Mouse (Mus musculus) liver, adult (tissue): Measurements from ENCODE around the gene Gnpat.

Source experiments
- GATA4 ChIP-seq: IDR thresholded peaks from 2 replicates; pipeline ENCODE4 v1.6.1; 2014; ENCODE audit warnings: mild to moderate bottlenecking, low read length; ENCODE audit not compliant: insufficient replicate concordance

The Gnpat gene

GRCm38 (mm10) chr8:124878141-124878540, 15.3 kb downstream of the Gnpat start:
- TF ChIP-seq GATA4, result no peak

- no peak for TF ChIP-seq GATA4
Measured at GRCm38 (mm10) chr8:124878946-124879526, 16.2 kb downstream of the Gnpat start.

GRCm38 (mm10) chr8:124888385-124888784, 25.6 kb downstream of the Gnpat start:
- no peak for TF ChIP-seq GATA4

GRCm38 (mm10) chr8:124892596-124892995, 29.8 kb downstream of the Gnpat start:
- TF ChIP-seq GATA4, result no peak

GRCm38 (mm10) chr8:124896010-124896631, 33.3 kb downstream of the Gnpat start:
- no peak for TF ChIP-seq GATA4

GRCm38 (mm10) chr8:124896632-124897385, 34.0 kb downstream of the Gnpat start:
- TF ChIP-seq GATA4, result no peak

- no peak for TF ChIP-seq GATA4
Measured at GRCm38 (mm10) chr8:124897386-124898250, 34.8 kb downstream of the Gnpat start, which contains the start of the genes Exoc8 and Sprtn. Exoc8 (minus strand) TSS chr8:124897705. Sprtn (plus strand) TSS chr8:124897886.

- TF ChIP-seq GATA4, result no peak
Measured at GRCm38 (mm10) chr8:124898251-124898905, 35.5 kb downstream of the Gnpat start.

GRCm38 (mm10) chr8:124903198-124903597, 40.4 kb downstream of the Gnpat start:
- TF ChIP-seq GATA4, result no peak

GRCm38 (mm10) chr8:124905482-124905881, 42.6 kb downstream of the Gnpat start:
- no peak for TF ChIP-seq GATA4

GRCm38 (mm10) chr8:124909936-124910335, 47.1 kb downstream of the Gnpat start:
- no peak for TF ChIP-seq GATA4

GRCm38 (mm10) chr8:124910349-124910748, 47.5 kb downstream of the Gnpat start:
- no peak for TF ChIP-seq GATA4

GRCm38 (mm10) chr8:124911938-124912872, 49.4 kb downstream of the Gnpat start:
- no peak for TF ChIP-seq GATA4

GRCm38 (mm10) chr8:124914061-124914460, 51.2 kb downstream of the Gnpat start:
- TF ChIP-seq GATA4, result no peak
